ENCODE assay signal across 8 mouse cellular contexts in the genomic region with DNA sequence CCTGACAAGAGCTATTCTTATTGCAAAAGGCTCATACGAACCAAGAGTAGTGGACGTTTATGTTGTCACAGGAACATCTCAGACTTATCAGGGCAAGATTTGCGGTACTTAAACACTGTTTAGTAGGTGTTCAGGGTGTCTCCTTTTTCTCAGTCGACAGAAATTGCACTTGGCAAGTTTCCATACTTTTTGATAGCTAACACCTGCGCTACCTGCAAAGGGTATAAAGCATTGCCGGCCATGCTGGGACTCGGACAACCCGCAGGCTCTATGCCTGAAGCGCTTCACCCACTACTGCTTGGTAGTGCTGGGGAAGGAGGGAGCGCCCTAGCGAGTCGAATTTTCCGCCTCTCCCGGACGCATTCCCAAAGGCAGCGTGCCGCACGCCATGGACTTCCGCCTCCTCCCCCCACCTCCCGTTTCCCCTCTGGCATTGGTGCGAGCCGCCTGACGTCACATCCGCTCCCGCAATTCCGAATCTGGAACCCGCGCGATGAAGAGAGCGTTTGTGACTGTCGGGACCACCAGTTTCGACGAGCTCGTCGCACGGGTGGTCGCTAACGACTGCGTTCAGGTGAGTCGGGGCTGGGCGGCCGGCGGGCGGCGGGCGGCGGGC. TPM values are rescaled to one million over a fixed set of nuclear protein-coding genes. Genes with fewer than 3 reads are reported as not detected.
DNase-seq lines count a peak whose midpoint lies in the region; ATAC-seq lines count a peak whose summit lies in the region.

A gene (plus strand): TSS at position 257 of the 616 bp plus-strand sequence.

- peak; percentile 81 to 92 for DNase-seq in adrenal gland, adult (ENCODE audit: inconsistent age in 2 of 2, low spot score in 1 of 2)
- DNase-seq in embryo, embryonic 10 days (ENCODE audit: low spot score), result peak; percentile 88
- peak; percentile 75 for DNase-seq in gastrocnemius, postnatal 10 days
- DNase-seq in left cerebral cortex, adult 9 months (ENCODE audit: low spot score in 2 of 2), result peak; percentile 25 to 73
- peak; percentile 91 to 92 for DNase-seq in right cerebral cortex, postnatal 10 days (ENCODE audit: low spot score in 2 of 2)
- DNase-seq in urinary bladder, postnatal 14 days (ENCODE audit: low spot score), result peak; percentile 82

- H3K4me3 ChIP-seq in megakaryocyte, embryonic 14.5 days (replicated peaks), result peak within 1 kb of the TSS; percentile 97

- peaks cover 20% of the 10 kb centered on the region for H3K4me1 ChIP-seq in megakaryocyte, embryonic 14.5 days

- H3K36me3 ChIP-seq in megakaryocyte, embryonic 14.5 days (replicated peaks; ENCODE audit: low read length), result no peaks in the 10 kb centered on the region

- ATAC-seq in inflammation-experienced regulatory T-cells, adult 6 months, result peak; percentile 92

- peaks cover 12% of the 10 kb centered on the region for H3K27me3 ChIP-seq in megakaryocyte, embryonic 14.5 days (replicated peaks)

- H3K9me3 ChIP-seq in megakaryocyte, embryonic 14.5 days, result peaks cover 7% of the 10 kb centered on the region

RNA-seq across cellular contexts. Expression of the gene that starts here (rescaled TPM):
- 1 to 10 TPM; 6.6 to 9.4 TPM for total RNA-seq in gastrocnemius, postnatal 10 days (2021)
- polyA plus RNA-seq in inflammation-experienced regulatory T-cells, adult 6 months (2017; shearing (Covaris generic)), result 10 to 100 TPM in 1 of 3 experiments, 1 to 10 TPM in 2; 6.8 to 16.3 (median 7.3) TPM
- 2.2 TPM in 1 of 2 replicates, not detected in the other for polyA plus RNA-seq in megakaryocyte, embryonic 14.5 days (2012; ENCODE audit: insufficient read depth, low replicate concordance)

Comparison
In these comparisons a context has a peak if more than half of its experiments do, and no peak if none do; other contexts are left out.
1. Peak in every context shown above with its lines: DNase-seq, ATAC-seq and H3K4me3 ChIP-seq.